Mouse (Mus musculus) embryo, embryonic 11.5 days (tissue): Measurements from ENCODE around the gene Ccdc146.
"Not testable (repeated sequence)": the region's sequence is repeated elsewhere in the genome, so short reads cannot be mapped to it uniquely, and the experiment has no call there.

Source experiments
- DNase-seq: peaks from one replicate; pipeline ENCODE4 v3.0.0-alpha.2; 2012; ENCODE audit warnings: low read depth, low spot score

Gene Ccdc146

DNA sequence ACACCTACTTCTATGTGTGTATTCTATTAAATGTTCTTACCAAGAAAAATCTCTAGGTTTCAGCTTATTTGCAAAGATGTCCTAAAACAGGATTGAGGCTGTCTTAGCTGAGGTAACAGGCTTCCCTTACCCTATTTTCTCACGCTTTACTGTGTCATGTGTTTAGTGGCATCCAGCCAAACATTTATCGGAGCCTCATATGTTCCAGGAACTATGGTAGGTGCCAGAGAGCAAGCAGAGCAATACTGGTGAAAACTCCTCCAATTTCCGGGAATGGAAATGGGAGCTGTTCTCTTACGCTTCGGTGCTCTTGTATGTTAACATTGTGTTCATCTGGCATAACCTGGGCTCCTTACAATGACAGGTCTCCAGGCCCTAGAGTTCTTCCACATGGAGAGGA is 92.8 kb downstream of the Ccdc146 start:
- no peak for DNase-seq

DNA sequence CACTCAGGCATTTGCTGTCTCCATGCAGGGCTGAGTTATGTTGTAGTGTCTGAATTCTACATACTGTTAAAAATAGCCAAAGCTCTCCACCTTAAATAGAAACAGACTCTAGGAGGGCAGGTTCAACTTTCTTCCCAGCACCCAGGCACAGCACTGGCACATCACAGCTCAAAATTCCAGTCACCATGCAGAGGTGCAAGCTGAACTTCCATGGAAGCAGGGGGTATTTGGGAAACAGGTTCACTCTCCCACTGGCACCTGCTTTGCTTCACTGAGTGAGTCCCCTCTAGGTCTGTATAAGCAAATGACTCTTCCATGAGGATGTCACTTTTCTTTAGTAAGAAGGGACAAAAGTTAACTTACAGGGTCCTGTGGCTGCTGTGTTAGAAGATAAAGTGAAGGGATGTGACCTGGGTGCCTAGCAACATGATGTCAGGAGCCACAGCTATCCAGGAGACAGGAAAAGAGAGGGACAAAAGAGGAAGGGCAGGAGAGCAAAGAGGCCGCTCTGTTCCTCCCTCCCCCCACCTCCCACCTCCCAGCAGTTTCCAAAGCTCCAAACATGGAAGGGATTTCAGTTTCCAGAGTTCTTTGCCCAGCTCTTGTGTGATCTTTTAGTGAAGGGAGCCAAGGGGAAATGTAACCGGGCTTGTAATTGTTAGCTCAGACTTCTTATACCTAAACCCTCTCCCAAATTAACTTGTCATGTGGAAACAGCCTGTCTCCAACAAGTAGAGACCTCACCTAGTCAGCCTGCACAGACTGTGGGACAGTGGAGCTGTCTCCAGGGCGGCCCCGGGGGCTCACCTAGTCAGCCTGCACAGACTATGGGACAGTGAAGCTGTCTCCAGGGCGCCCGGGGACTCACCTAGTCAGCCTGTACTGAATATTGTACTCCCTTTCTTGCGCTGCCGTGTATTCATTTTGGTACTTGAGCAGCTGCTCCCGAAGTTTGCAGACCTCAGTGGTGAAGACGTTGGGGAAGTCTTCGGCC is 94.5 kb downstream of the Ccdc146 start:
- no peak for DNase-seq

- DNase-seq: no peak
Observed at GRCm38 (mm10) chr5:21328560-21328959, 95.9 kb downstream of the Ccdc146 start.

DNA sequence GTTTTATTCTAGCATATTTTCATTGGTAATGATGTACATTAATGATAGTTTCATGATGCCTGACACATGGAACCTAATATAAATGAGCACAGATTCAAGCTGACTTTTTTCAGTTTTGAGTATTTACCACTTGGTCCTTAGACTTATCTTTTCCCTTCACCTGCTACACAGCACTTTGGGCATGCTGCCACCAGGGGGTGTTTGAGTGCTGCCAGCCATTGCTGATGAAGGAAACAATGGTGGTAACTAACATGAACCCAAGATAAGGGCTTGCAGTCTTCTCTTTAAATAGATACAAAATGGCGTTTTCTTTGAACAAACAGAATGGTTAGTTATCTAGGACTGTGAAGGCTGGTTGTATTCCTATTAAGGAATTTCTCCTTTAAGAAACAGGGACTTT is 98.0 kb downstream of the Ccdc146 start:
- peak; percentile 23 for DNase-seq

GRCm38 (mm10) chr5:21320138-21320537 is 104.3 kb downstream of the Ccdc146 start:
- no peak for DNase-seq

DNA sequence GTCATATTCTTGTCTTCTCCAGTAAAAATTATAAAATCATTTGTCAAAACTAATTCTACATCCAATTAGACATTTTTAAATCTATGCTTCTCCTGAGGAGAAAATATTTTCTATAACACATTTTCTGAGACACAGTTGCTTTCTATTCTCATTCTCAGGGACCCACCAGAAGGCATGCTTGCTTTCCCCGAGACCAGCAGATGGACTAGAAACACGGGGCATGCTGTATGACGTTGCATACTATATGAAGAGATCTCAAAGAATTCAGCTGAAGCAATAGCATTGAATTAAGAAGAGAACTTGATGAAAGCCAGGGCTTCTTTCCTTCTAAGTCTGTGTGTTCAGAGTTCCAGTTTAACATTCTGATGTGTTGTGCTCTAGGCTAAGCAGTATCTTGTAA is 109.8 kb downstream of the Ccdc146 start:
- DNase-seq: no peak

DNA sequence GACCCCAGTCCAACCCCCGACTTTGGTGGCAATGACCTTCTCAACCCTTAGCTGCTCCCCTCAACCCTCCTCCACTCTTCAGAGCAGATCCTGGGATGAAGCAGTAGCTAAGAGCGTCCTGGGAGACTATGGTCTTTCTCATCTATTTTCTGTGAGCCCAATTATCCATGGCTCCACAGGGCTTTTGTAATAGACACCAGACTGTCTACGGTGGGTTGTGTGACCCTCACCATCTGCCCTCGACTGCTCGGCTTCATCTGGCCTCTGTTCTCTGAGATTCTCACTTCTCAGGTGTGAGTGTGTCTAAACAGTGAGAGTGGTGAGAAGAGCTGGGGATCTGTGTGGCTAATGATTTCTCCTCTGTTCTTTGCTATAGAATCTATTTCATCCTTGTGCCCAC is 117.3 kb downstream of the Ccdc146 start:
- DNase-seq: no peak

- DNase-seq: no peak
Observed at GRCm38 (mm10) chr5:21301011-21301410, 123.5 kb downstream of the Ccdc146 start.

DNA sequence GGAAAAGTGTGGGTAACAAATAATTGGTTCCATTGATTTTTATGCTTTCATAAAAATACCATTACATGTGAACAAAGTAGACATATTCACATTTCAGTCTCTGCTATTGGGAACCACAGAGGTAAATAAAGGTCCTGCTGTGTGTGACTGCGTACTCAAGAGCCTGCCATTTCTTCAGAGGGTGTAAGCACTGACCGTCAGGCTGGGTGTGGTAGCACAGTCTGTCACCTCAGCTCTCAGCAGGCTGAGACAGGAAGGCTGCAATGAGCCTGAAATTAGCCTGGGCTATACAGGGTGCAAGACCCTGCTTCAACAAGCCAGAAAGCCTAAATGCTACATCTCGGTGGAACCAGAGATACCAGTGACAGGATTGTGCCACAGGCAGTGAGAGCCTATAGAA is 124.4 kb downstream of the Ccdc146 start:
- DNase-seq: no peak

DNA sequence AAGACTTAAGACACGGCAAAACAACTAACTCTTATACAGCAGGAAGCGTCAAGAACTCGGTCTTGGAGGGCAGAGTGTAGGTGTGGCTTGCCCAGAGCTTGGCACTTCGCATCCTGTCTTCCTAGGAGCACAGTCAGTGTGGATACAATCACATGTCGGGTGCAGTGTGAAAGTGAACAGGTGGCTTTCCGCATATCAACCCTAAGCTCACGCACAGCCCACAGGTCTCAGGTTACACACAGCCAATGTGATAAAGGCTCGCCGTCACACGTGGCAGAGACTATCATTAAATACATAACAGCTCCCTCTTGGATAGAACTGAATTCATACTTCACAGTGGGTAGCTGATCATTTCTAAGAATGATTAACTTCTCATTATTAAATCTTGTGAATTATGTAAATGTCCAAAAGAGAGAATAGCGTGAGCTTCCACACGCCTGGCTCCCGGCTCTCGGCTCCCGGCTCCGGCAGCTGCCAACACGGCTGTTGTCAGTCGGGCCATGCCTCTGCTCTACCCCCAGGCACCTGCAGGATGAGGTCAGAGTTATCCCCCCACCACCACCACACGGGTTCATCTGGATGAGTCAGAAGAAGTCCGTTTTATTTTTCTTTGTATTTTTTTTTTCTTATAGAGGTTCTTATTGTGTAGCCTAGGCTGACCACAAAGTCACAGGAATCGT is 125.3 kb downstream of the Ccdc146 start:
- no peak for DNase-seq

DNA sequence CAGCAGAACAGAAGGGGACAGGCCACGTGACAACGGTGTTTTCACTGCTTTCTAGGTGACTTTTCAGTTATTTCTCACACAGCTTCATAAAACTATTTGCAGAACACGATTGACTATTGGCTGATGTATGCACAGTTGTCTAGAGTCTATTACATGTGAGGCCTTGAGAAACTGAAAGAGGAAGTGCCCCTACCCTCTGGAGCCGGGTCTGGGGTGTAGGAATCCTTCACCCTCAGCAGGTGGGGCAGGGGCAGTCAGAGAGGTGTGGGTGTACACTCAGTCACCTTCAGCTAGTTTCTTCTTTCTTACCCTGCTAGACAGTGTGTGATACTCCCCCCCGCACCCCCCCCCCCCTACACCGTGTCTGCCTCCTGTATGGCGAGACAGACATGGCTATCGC is 128.8 kb downstream of the Ccdc146 start:
- no peak for DNase-seq

DNA sequence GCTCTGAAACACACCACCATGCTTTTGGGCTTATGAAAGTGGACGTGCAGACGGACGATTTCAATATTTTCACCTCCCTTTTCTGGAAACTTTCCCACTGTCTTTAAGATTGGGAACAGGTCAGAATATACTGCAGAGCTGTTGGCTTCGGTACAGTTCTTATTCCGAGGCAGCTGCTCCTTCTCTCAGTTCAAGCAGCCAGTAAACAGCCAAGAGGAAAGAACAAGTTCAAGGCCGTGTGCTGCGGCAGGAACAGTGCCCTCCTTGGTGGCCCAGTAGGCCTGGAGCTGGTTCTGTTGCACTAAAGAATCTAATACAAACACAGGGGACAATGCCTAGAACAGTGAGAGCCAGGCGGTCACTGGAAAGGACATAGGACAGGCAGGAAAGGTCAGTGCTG is 133.9 kb downstream of the Ccdc146 start:
- DNase-seq: no peak

GRCm38 (mm10) chr5:21288658-21289435 is 135.6 kb downstream of the Ccdc146 start:
- no peak for DNase-seq

- DNase-seq: no peak
Observed at GRCm38 (mm10) chr5:21283356-21284062, 141.0 kb downstream of the Ccdc146 start.

DNA sequence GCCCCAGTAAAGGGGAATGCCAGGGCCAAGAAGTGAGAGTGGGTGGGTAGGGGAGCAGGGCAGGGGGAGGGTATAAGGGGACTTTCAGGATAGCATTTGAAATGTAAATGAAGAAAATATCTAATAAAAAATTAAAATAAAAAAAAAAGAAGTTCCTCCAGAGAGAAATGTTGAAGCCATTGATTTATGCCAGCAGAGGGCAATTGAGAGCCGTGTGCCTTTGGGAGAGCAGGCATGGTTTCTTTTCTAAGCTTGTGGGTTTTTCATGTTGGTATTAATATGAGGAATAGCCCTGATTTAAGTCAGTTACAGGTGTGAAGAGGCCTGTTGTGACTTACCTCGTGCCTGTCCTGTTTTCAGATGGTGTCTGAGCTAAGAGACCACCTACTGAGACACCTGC is 146.8 kb downstream of the Ccdc146 start:
- not testable (repeated sequence) for DNase-seq

DNA sequence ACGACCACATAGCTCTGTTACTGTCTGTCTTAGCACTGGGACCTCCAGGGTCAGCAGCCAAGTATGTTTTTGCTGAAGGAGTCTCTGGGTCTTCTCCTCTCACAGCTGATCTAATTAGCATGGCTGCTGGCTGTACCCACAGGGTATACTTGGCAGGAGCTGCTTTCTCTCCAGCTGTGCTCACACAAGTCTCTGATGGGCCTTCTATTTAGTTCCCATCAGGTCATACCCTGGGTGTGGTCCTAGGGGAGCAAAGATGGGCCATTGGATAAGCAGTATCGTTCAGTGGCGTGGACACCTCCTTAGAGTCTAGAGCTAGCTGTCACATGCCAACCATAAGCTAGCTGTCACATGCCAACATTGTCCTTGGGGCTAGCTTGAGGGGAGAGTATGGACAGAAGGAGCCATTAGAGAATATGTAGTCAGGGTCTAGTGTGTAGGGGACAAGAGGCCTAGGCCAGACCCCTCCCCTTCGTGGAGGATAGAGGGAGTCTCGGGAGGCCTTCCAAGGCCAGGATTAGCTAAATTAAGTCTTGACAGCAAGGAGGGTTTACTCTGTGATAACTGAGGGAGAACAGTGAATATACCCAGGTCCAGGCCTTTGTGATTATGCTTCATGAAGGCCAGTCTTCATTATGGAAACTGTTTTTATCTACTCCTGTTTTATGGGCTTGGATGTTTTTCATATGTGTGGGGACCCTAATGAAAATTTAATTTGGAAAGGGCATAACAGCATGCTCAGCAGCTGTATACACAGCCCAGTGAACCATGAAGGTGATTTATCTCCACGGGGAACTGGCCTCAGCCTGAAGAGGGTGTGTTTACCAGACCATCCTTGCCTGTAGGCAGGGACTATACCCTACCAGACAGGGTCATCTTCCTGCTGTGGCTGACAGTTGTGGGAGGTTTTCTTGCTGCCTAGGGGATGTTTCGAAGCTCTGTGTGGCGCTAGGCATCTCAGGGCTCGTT is 152.8 kb downstream of the Ccdc146 start:
- no peak for DNase-seq

- DNase-seq: no peak
Observed at GRCm38 (mm10) chr5:21270756-21271155, 153.7 kb downstream of the Ccdc146 start.

- no peak for DNase-seq
Observed at GRCm38 (mm10) chr5:21269446-21269845, 155.0 kb downstream of the Ccdc146 start.

- no peak for DNase-seq
Observed at GRCm38 (mm10) chr5:21267090-21267489, 157.4 kb downstream of the Ccdc146 start.

- DNase-seq: peak; percentile 77
Observed at GRCm38 (mm10) chr5:21265049-21265448, 159.4 kb downstream of the Ccdc146 start.
